Mouse (Mus musculus) bone marrow macrophage, adult 2 months (primary cell): ENCODE results near the gene Gm21663. TPM values are rescaled to one million over a fixed set of nuclear protein-coding genes. Genes with fewer than 3 reads are reported as not detected.
"Not testable (repeated sequence)": the region's sequence is repeated elsewhere in the genome, so short reads cannot be mapped to it uniquely, and the experiment has no call there.

Experiments used
- H3K27ac ChIP-seq: 2 replicates; pipeline ENCODE4 v1.5.1; 2012; ENCODE audit warnings: low read depth, low read length; ENCODE audit not compliant: insufficient read depth
- H3K4me1 ChIP-seq: 2 replicates; pipeline ENCODE4 v1.6.1; 2012; ENCODE audit warnings: low read length; ENCODE audit not compliant: control insufficient read depth, insufficient read depth
- H3K4me3 ChIP-seq: 2 replicates; pipeline ENCODE4 v1.5.1; 2012; ENCODE audit warnings: mild to moderate bottlenecking, low read length, moderate library complexity; ENCODE audit not compliant: insufficient read depth
- CTCF ChIP-seq: IDR thresholded peaks from 2 replicates; pipeline ENCODE4 v1.5.1; 2012; ENCODE audit warnings: low read depth, mild to moderate bottlenecking, low read length, moderate library complexity
- POLR2A ChIP-seq: IDR thresholded peaks from 2 replicates; pipeline ENCODE4 v1.6.1; 2012; ENCODE audit warnings: mild to moderate bottlenecking, low read depth, low read length, borderline replicate concordance
- polyA plus RNA-seq: library from polyadenylated mRNA; stranded (reverse); fragments of >200 nt; gene quantifications from 2 replicates; pipeline ENCODE4 v1.2.4, GENCODE M21; 2012; ENCODE audit not compliant: missing spikeins, insufficient read depth, insufficient read length

Gene Gm21663
- not detected in 2 replicates for polyA plus RNA-seq

GRCm38 (mm10) chr5:25942281-25942680, at the start of gene Gm21663:
TSS of gene Gm21663 (minus strand) at chr5:25942381.
- H3K4me3 ChIP-seq, H3K4me1 ChIP-seq, H3K27ac ChIP-seq: not testable (repeated sequence)

- H3K4me1 ChIP-seq, H3K27ac ChIP-seq, H3K4me3 ChIP-seq: not testable (repeated sequence)
Observed at GRCm38 (mm10) chr5:25988550-25988949, 46.4 kb upstream of the Gm21663 start, which contains the start of gene Gm21698. TSS of gene Gm21698 (minus strand) at chr5:25988650.

DNA sequence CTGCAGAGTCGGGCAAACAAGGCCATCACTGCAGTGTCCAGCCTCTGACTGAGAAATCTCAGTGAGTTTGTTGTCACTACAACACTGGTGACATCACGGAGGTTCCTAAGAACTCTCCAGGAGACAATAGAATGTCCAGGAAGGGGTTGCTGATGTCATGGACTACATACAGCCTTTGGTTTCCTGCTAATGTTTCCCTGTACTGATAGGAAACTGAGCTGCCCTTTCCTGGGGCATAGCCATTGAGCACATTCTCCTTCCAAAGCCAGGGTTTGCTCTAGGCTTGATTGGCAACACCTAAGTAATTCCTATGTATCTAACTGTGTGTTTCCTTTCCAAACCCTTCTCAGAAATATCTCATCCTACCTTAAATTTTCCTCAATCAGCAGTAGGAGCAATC, 30.4 kb upstream of the Gm21663 start, which contains the start of gene Gm21680:
Gene Gm21680 (minus strand): TSS at position 101 of the 400 bp plus-strand sequence.
- not testable (repeated sequence) for H3K4me1 ChIP-seq, H3K4me3 ChIP-seq, H3K27ac ChIP-seq

GRCm38 (mm10) chr5:25957050-25957449, 14.9 kb upstream of the Gm21663 start:
- H3K4me1 ChIP-seq, H3K4me3 ChIP-seq, H3K27ac ChIP-seq: not testable (repeated sequence)

- H3K4me3 ChIP-seq, H3K27ac ChIP-seq, H3K4me1 ChIP-seq: not testable (repeated sequence)
Observed at GRCm38 (mm10) chr5:25956611-25957010, 14.4 kb upstream of the Gm21663 start.

GRCm38 (mm10) chr5:25954317-25954716, 12.1 kb upstream of the Gm21663 start, which contains the start of gene Gm21671:
TSS of gene Gm21671 (minus strand) at chr5:25954417.
- H3K27ac ChIP-seq, H3K4me3 ChIP-seq, H3K4me1 ChIP-seq: not testable (repeated sequence)

DNA sequence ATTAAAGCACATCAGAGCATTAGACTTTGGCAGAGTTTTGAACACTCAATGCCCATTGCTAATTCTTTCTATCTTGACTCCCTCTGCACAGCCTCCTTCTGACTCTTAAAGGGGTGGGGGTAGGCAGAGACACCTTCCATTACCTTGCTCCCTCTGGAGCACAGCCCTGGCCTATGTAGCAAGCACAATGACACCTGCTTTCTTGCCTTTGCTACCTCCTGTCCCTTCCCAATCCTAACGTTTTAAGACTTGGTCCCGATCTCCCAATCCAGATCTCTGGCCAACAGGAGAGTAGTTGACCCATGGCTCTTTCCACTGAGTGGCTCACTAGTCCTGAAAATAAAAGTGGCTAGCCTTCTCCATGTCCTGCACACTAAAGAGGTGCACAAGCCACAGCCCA, 3.2 kb upstream of the Gm21663 start:
- not testable (repeated sequence) for H3K27ac ChIP-seq, H3K4me3 ChIP-seq, H3K4me1 ChIP-seq

GRCm38 (mm10) chr5:25891321-25891720, 50.9 kb downstream of the Gm21663 start:
- Histone ChIP-seq H3K4me1 (no peaks in the 10 kb centered on the region), H3K27ac (no peak overlapping the region), H3K4me3 (no peak overlapping the region)
- TF ChIP-seq POLR2A = no peak
- no peak for TF ChIP-seq CTCF

DNA sequence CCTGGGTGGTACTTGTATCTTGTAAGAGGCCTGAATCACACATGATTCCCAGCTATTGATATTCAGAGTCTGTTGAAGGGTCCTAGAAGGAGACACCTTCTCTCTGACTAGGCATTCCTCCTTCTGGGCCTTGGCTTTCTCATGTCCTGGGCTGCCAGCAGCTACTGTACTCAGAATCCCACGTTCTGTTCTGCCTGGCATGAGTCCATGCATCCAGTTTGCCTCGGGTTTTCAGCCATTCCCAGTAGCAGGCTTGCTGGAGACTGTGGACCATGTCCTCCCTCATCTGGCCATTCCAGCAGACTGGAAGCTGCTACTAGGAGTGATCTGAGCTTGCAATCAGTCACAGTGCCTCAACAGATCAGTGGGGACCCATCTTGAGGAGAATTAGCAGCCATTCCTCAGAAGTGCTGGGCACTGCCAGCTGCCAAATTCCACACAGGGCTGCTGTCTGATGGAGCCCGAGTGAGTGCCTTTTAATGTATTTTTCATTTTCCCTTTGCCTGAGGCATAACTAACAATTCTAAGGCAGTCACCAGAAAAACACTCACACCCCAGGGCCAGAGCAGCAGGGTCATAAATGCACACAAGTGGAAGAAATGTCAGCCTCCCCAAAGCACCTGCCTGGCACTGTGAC, 52.3 kb downstream of the Gm21663 start:
- Histone ChIP-seq H3K27ac (no peak overlapping the region), H3K4me3 (no peak overlapping the region), H3K4me1 (no peaks in the 10 kb centered on the region)
- TF ChIP-seq CTCF = no peak
- no peak for TF ChIP-seq POLR2A

- H3K27ac ChIP-seq = no peak overlapping the region
- TF ChIP-seq POLR2A = no peak
- TF ChIP-seq CTCF = no peak
- H3K4me3 ChIP-seq = no peak overlapping the region
- H3K4me1 ChIP-seq = no peaks in the 10 kb centered on the region
Observed at GRCm38 (mm10) chr5:25886708-25887107, 55.5 kb downstream of the Gm21663 start.

Other genes starting within 250 kb of the Gm21663 start
- 3.6 and 4.2 TPM in 2 replicates for gene Xrcc2, start 236.6 kb downstream of the Gm21663 start, polyA plus RNA-seq
- gene Actr3b, start 182.4 kb downstream of the Gm21663 start, polyA plus RNA-seq = not detected in 2 replicates
- not detected in 2 replicates for gene Gm21671, start 12.0 kb upstream of the Gm21663 start, polyA plus RNA-seq
- not detected in 2 replicates for gene Gm21680, start 30.3 kb upstream of the Gm21663 start, polyA plus RNA-seq
- 0.44 TPM in 1 of 2 replicates, not detected in the other for gene Gm21698, start 46.3 kb upstream of the Gm21663 start, polyA plus RNA-seq
- gene Gm1979, start 62.4 kb upstream of the Gm21663 start, polyA plus RNA-seq = not detected in 2 replicates
- not detected in 2 replicates for gene Gm5862, start 80.5 kb upstream of the Gm21663 start, polyA plus RNA-seq
- not detected in 2 replicates for gene Speer4a, start 97.2 kb upstream of the Gm21663 start, polyA plus RNA-seq
- gene Gm7347, start 116.2 kb upstream of the Gm21663 start, polyA plus RNA-seq = not detected in 2 replicates
- gene Gm10471, start 146.9 kb upstream of the Gm21663 start, polyA plus RNA-seq = not detected in 2 replicates
- not detected in 2 replicates for gene 5031410I06Rik, start 163.0 kb upstream of the Gm21663 start, polyA plus RNA-seq
- not detected in 2 replicates for gene Gm10220, start 179.0 kb upstream of the Gm21663 start, polyA plus RNA-seq